Mouse (Mus musculus) forebrain, embryonic 15.5 days (tissue): ENCODE measurements around the gene Pglyrp4. TPM values are rescaled to one million over a fixed set of nuclear protein-coding genes. Genes with fewer than 3 reads are reported as not detected.

ENCODE experiments used
- polyA plus RNA-seq: library from polyadenylated mRNA; unstranded; fragments of >200 nt; fragmentation: Nextera tagmentation; extraction: Ambion mirVana; gene quantifications from 2 replicates; pipeline ENCODE4 v1.2.1, GENCODE M21; 2015

The Pglyrp4 gene
- polyA plus RNA-seq, 1 experiment from 2014 or later: not detected

Other genes with a start within 250 kb of the Pglyrp4 start
- gene Snapin, start 235.9 kb upstream of the Pglyrp4 start, polyA plus RNA-seq: 76.1 and 81.8 TPM in 2 replicates
- 219 and 224 TPM in 2 replicates for gene Chtop, start 217.4 kb upstream of the Pglyrp4 start, polyA plus RNA-seq
- gene S100a1, start 212.5 kb upstream of the Pglyrp4 start, polyA plus RNA-seq: 9.0 and 11.4 TPM in 2 replicates
- gene S100a13, start 212.5 kb upstream of the Pglyrp4 start, polyA plus RNA-seq: 8.1 and 8.5 TPM in 2 replicates
- not detected in 2 replicates for gene S100a14, start 200.1 kb upstream of the Pglyrp4 start, polyA plus RNA-seq
- 31.7 and 40.0 TPM in 2 replicates for gene S100a16, start 189.7 kb upstream of the Pglyrp4 start, polyA plus RNA-seq
- 0.06 and 0.50 TPM in 2 replicates for gene S100a3, start 166.3 kb upstream of the Pglyrp4 start, polyA plus RNA-seq
- gene S100a2, start 136.7 kb upstream of the Pglyrp4 start, polyA plus RNA-seq: not detected in 2 replicates
- gene Gm42674, start 125.0 kb upstream of the Pglyrp4 start, polyA plus RNA-seq: not detected in 2 replicates
- 0.56 and 0.65 TPM in 2 replicates for gene S100a4, start 123.1 kb upstream of the Pglyrp4 start, polyA plus RNA-seq
- not detected in 2 replicates for gene S100a5, start 118.4 kb upstream of the Pglyrp4 start, polyA plus RNA-seq
- gene S100a6, start 114.0 kb upstream of the Pglyrp4 start, polyA plus RNA-seq: 12.8 and 18.5 TPM in 2 replicates
- gene S100a7a, start 72.9 kb upstream of the Pglyrp4 start, polyA plus RNA-seq: not detected in 2 replicates
- 2.8 and 6.1 TPM in 2 replicates for gene S100a8, start 57.9 kb upstream of the Pglyrp4 start, polyA plus RNA-seq
- gene S100a9, start 31.2 kb upstream of the Pglyrp4 start, polyA plus RNA-seq: 2.1 and 2.2 TPM in 2 replicates
- not detected in 2 replicates for gene Gm5849, start 51.0 kb downstream of the Pglyrp4 start, polyA plus RNA-seq